In genomic region chr12:59969948-59970347, GRCm38 (mm10) we compare ENCODE assay signal across 19 mouse cellular contexts.
DNase-seq lines count a peak whose midpoint lies in the region; ATAC-seq and TF ChIP-seq lines count a peak whose summit lies in the region.
"Had no signal": no experiment of that assay in that cellular context is flagged by ENCODE, and none has a peak within 500 bp of the region (broad histone marks: within the 10 kb centered on the region; RNA-seq: fewer than 3 reads in every experiment).

No protein-coding gene starts in this region.

- no peaks in the 10 kb centered on the region for H3K36me3 ChIP-seq in liver, postnatal 0 days (replicated peaks; ENCODE audit: insufficient read depth, low read length)
- H3K36me3 ChIP-seq: hindbrain, embryonic 13.5 days; midbrain, embryonic 13.5 days; stomach, embryonic 15.5 days had no signal

- no peaks in the 10 kb centered on the region for H3K9me3 ChIP-seq in liver, postnatal 0 days (ENCODE audit: low read length)
- H3K9me3 ChIP-seq: hindbrain, embryonic 13.5 days; midbrain, embryonic 13.5 days; stomach, embryonic 15.5 days had no signal

- no peak overlapping the region for H3K4me3 ChIP-seq in liver, postnatal 0 days (ENCODE audit: low read depth, low read length)
- H3K4me3 ChIP-seq: heart, adult 2 months; hindbrain, embryonic 13.5 days; midbrain, embryonic 13.5 days; stomach, embryonic 15.5 days had no signal

- no peak for ATAC-seq in liver, postnatal 0 days
- ATAC-seq: forebrain, embryonic 16.5 days; intestine, postnatal 0 days; midbrain, embryonic 13.5 days; Patski had no signal

- H3K27ac ChIP-seq in liver, postnatal 0 days (ENCODE audit: low read depth): no peak overlapping the region
- H3K27ac ChIP-seq: heart, adult 2 months; hindbrain, embryonic 13.5 days; midbrain, embryonic 13.5 days; stomach, embryonic 15.5 days had no signal

- no peak overlapping the region for H3K9ac ChIP-seq in liver, postnatal 0 days (replicated peaks)
- H3K9ac ChIP-seq: hindbrain, embryonic 13.5 days; midbrain, embryonic 13.5 days; stomach, embryonic 15.5 days had no signal

- no peak overlapping the region for H3K4me2 ChIP-seq in liver, postnatal 0 days (ENCODE audit: low read depth, low read length)
- H3K4me2 ChIP-seq: hindbrain, embryonic 13.5 days; midbrain, embryonic 13.5 days; stomach, embryonic 15.5 days had no signal

- 59% methylated on average over 2 of the region's 2 CpGs for WGBS in liver, postnatal 0 days (ENCODE audit: insufficient replicate concordance)

- H3K4me1 ChIP-seq in liver, postnatal 0 days (ENCODE audit: insufficient read depth): no peaks in the 10 kb centered on the region
- H3K4me1 ChIP-seq: hindbrain, embryonic 13.5 days; midbrain, embryonic 13.5 days; stomach, embryonic 15.5 days had no signal

- no peaks in the 10 kb centered on the region for H3K27me3 ChIP-seq in liver, postnatal 0 days (ENCODE audit: insufficient read depth, low read length)
- H3K27me3 ChIP-seq: hindbrain, embryonic 13.5 days; midbrain, embryonic 13.5 days; Patski; stomach, embryonic 15.5 days had no signal

- intact Hi-C loops in heart, postnatal 25 days (cut with DNase I): no loop called here

- DNase-seq in adrenal gland, postnatal 10 days: peak; percentile 15
- DNase-seq in adrenal gland, adult 18-20 months (ENCODE audit: low spot score in 2 of 2): no peak
- DNase-seq in heart, adult 8-10 months (ENCODE audit: low spot score): peak; percentile 24
- no peak for DNase-seq in heart, postnatal 25 days (ENCODE audit: low spot score)
- peak; percentile 21 for DNase-seq in fibroblast of lung, adult 2 months (ENCODE audit: low read depth)
- DNase-seq in lung, postnatal 14 days: peak; percentile 2
- DNase-seq in liver, postnatal 0 days: no peak
- DNase-seq in kidney, adult 8-10 months: no peak
- DNase-seq: cerebellum, postnatal 14 days; kidney, postnatal 36 days; left cerebral cortex, postnatal 4 days; thymus, postnatal 25 days had no signal

- TF ChIP-seq CTCF in liver, postnatal 0 days (IDR thresholded peaks at IDR 0.05; ENCODE audit: low read depth): no peak

- TF ChIP-seq EP300 in liver, postnatal 0 days (IDR thresholded peaks at IDR 0.05; ENCODE audit: low read depth): no peak

Comparison
In these comparisons a context has a peak if more than half of its experiments do, and no peak if none do; other contexts are left out.
1. DNase-seq: peak in adrenal gland, postnatal 10 days (single experiment), heart, adult 8-10 months (single experiment), fibroblast of lung, adult 2 months (single experiment) and lung, postnatal 14 days (single experiment); none in adrenal gland, adult 18-20 months (0 of 2), heart, postnatal 25 days (single experiment), liver, postnatal 0 days (single experiment) and kidney, adult 8-10 months (0 of 2).